Mouse (Mus musculus) liver, adult 2 months (tissue): Measurements from ENCODE around the gene Cntn5.

ENCODE experiments used
- CTCF ChIP-seq: fragments of 200-500 bp; IDR thresholded peaks from 2 replicates; pipeline ENCODE4 v1.5.1; 2011; ENCODE audit warnings: low read depth, low read length, control low read depth
- POLR2A ChIP-seq: fragments of 200-500 bp; IDR thresholded peaks from 2 replicates; pipeline ENCODE4 v1.6.1; 2011; ENCODE audit warnings: low read length, control low read depth; ENCODE audit not compliant: insufficient read depth; ENCODE audit errors: extremely low read depth

GRCm38 (mm10) chr9:10713641-10714040 lies 190.9 kb downstream of the Cntn5 start:
- TF ChIP-seq CTCF: no peak
- no peak for TF ChIP-seq POLR2A
